Mouse (Mus musculus): ENCODE measurements around the gene Zfp287. TPM values are rescaled to one million over a fixed set of nuclear protein-coding genes. Genes with fewer than 3 reads are reported as not detected.

Zfp287 gene
- polyA plus RNA-seq, 1 experiment from 2014 or later = 7.9 TPM

DNA sequence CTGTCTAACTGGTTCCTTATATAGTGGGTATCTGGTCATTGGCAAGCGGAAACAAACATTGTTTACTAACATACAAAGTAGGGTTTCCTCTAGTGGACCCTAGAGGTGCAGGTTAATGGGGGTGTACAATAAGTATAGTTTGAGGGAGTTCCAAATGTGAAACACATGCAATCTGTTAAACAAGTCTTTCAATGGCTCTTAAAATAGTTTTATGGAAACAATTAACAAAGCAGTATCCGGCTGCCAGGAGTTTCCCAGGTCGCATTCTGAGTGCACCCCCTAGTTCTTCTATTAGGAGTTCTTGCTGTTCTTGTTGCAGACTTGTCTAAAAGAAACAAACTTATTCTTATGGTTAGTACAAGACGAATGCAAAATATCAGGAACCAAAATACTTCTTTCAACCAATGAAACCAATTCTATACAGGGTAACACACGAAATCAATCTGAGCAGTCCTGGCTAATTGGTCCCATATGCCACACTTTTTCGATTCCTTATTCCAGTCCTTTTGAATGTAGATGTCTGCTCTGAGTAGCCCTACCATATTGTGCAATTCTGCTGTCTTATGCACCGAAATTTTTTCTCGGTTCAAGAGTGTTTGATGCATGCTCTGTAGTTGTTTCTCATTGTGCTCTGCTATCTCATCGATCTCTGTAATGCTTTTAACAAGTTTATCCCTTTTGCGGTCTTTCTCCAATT is 10.7 kb upstream of the Zfp287 start:
- Histone ChIP-seq H3K4me1 (ENCODE audit: insufficient read depth) (no peaks in the 10 kb centered on the region), H3K4me3 (ENCODE audit: low read depth, low read length) (no peak overlapping the region), H3K36me3 (ENCODE audit: insufficient read depth) (no peaks in the 10 kb centered on the region), H3K9me3 (ENCODE audit: low read depth, low read length) (no peaks in the 10 kb centered on the region), H3K27ac (ENCODE audit: low read depth) (no peak overlapping the region), H3K27me3 (ENCODE audit: insufficient read depth, low read length) (peaks cover 18% of the 10 kb centered on the region), H3K4me2 (no peak overlapping the region), H3K9ac (no peak overlapping the region)
- DNase-seq (no peak), ATAC-seq (ENCODE audit: insufficient read depth) (no peak)
- 67% methylated on average over 10 of the region's 10 CpGs for WGBS
- no peak for TF ChIP-seq CTCF (IDR thresholded peaks at IDR 0.05; ENCODE audit: low read depth)

DNA sequence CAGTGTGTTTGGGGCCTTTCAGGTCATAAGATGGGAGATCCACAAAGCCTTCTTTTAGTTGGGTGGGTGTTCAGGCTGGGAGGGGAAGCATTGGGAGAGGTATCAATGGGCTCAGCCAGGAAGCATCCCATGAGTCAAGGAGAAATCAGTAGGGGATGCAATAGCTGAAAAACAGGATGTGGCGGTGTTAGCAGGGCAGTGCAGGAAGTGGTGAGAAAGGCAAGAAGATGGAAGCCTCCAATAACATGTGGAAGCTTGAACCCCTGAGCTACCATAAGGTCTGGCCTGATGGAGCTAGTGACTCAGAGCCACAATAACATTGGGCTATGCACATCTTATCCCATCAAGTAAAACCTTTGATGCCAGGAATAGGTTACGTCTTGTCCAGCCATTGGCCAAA is 9.5 kb upstream of the Zfp287 start:
- TF ChIP-seq CTCF (IDR thresholded peaks at IDR 0.05; ENCODE audit: low read depth) = no peak
- ATAC-seq (ENCODE audit: insufficient read depth) (no peak), DNase-seq (no peak)
- Histone ChIP-seq H3K9me3 (ENCODE audit: low read depth, low read length) (no peaks in the 10 kb centered on the region), H3K27me3 (ENCODE audit: insufficient read depth, low read length) (peaks cover 11% of the 10 kb centered on the region), H3K27ac (ENCODE audit: low read depth) (no peak overlapping the region), H3K36me3 (ENCODE audit: insufficient read depth) (no peaks in the 10 kb centered on the region), H3K4me3 (ENCODE audit: low read depth, low read length) (no peak overlapping the region), H3K4me2 (no peak overlapping the region), H3K4me1 (ENCODE audit: insufficient read depth) (no peaks in the 10 kb centered on the region), H3K9ac (no peak overlapping the region)
- 94% methylated on average over 2 of the region's 2 CpGs for WGBS

DNA sequence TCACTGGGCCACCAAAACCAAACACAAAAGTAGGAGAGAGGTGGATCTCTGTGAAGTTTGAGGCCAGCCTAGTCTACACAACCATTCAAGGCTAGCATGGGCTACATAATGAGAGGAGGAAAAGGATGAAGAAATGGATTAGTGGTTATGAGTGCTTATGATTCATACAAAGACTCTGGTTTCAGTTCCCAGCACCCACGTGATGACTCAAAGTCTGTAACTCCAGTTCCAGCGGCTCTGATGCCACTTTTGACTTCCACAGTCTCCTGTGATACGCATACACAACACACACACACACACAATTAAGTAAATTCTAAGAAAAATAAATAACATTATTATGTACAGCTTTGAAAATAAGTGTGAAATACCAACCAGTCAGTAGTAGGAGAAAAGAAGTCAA is 960 bp upstream of the Zfp287 start:
- Histone ChIP-seq H3K4me1 (ENCODE audit: insufficient read depth) (no peaks in the 10 kb centered on the region), H3K9me3 (ENCODE audit: low read depth, low read length) (no peaks in the 10 kb centered on the region), H3K9ac (no peak overlapping the region), H3K27me3 (ENCODE audit: insufficient read depth, low read length) (no peaks in the 10 kb centered on the region), H3K4me2 (no peak overlapping the region), H3K27ac (ENCODE audit: low read depth) (no peak overlapping the region), H3K4me3 (ENCODE audit: low read depth, low read length) (no peak overlapping the region), H3K36me3 (ENCODE audit: insufficient read depth) (no peaks in the 10 kb centered on the region)
- WGBS = 72% methylated on average over 3 of the region's 3 CpGs
- no peak for ATAC-seq (ENCODE audit: insufficient read depth)
- TF ChIP-seq CTCF (IDR thresholded peaks at IDR 0.05; ENCODE audit: low read depth) = no peak
- no peak for DNase-seq

DNA sequence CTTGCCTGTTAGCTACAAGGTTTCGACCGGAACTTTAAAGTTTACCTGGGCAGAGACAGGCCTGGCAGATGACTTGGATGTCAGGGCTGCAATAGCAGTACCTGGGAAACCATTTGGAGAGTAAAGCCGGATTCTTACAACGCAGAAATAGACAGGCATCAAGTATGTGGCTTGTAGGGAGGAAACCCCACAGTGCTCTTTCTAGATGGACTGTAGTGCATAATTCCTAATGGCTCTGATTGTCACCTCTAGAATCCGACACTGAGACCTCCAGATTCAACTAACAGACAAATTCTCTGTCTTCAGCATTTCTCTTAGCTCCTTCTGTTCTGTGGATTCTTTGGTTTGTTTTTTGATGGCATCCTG is 300 bp upstream of the Zfp287 start:
- H3K27ac ChIP-seq (ENCODE audit: low read depth) = no peak overlapping the region
- H3K9me3 ChIP-seq (ENCODE audit: low read depth, low read length) = no peaks in the 10 kb centered on the region
- H3K27me3 ChIP-seq (ENCODE audit: insufficient read depth, low read length) = no peaks in the 10 kb centered on the region
- DNase-seq = no peak
- no peak overlapping the region for H3K9ac ChIP-seq
- H3K4me1 ChIP-seq (ENCODE audit: insufficient read depth) = no peaks in the 10 kb centered on the region
- WGBS = 15% methylated on average over 5 of the region's 5 CpGs
- H3K4me2 ChIP-seq = peak overlapping the region; percentile 89
- H3K36me3 ChIP-seq (ENCODE audit: insufficient read depth) = peaks cover 6% of the 10 kb centered on the region; the same call in 1 of the 2 replicates
- ATAC-seq (ENCODE audit: insufficient read depth) = no peak
- no peak for TF ChIP-seq CTCF (IDR thresholded peaks at IDR 0.05; ENCODE audit: low read depth)
- H3K4me3 ChIP-seq (ENCODE audit: low read depth, low read length) = peak overlapping the region; percentile 74

DNA sequence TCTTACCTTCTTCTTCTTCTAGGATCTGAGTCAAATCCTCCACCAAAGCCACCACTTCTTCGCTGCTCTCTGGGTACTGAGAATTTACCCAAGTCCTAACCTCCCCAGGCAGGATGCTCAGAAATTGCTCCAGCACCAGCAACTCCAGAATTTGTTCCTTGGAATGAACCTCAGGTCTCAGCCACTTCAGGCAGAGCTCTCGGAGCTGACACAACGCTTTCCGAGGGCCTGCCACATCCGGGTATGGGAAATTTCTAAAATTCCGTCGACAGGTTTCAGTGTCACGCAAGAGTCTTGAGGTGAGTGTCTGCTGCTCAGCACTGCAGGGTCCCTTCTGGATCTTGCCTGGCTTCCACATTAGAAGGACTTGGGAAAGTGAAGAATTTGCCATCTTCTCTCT is 3.4 kb downstream of the Zfp287 start:
- Histone ChIP-seq H3K36me3 (ENCODE audit: insufficient read depth) (peaks cover 24% of the 10 kb centered on the region; the same call in 1 of the 2 replicates), H3K9ac (no peak overlapping the region)
- ATAC-seq (ENCODE audit: insufficient read depth) = no peak

DNA sequence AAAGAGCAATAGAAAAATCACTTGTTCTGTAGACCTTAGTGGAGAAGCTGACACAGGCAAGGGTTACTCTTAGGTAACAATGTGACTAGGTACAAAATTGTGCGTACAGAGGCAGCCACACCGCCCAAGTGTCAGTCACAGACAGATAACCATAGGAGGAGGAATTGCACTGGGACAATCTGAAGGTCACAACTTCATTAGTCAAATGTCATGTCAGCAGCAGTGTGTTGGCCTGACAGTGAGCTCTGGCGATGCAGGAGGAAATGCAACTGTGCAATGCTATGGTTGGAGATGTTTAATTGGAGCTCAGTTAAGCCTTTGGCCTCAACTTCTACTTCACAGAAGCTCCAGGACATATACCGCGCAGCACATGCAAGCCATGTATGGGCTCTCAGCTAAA is 21.0 kb downstream of the Zfp287 start:
- ATAC-seq (ENCODE audit: insufficient read depth) = no peak
- H3K27ac ChIP-seq (ENCODE audit: low read depth) = no peak overlapping the region
- peaks cover 16% of the 10 kb centered on the region; the same call in 1 of the 2 replicates for H3K36me3 ChIP-seq (ENCODE audit: insufficient read depth)
- WGBS = 71% methylated on average over 5 of the region's 5 CpGs
- no peaks in the 10 kb centered on the region for H3K4me1 ChIP-seq (ENCODE audit: insufficient read depth)
- H3K9ac ChIP-seq = no peak overlapping the region
- no peak overlapping the region for H3K4me2 ChIP-seq
- DNase-seq = no peak
- H3K4me3 ChIP-seq (ENCODE audit: low read depth, low read length) = no peak overlapping the region
- no peaks in the 10 kb centered on the region for H3K27me3 ChIP-seq (ENCODE audit: insufficient read depth, low read length)
- no peaks in the 10 kb centered on the region for H3K9me3 ChIP-seq (ENCODE audit: low read depth, low read length)
- TF ChIP-seq CTCF (IDR thresholded peaks at IDR 0.05; ENCODE audit: low read depth) = no peak

More for the DNA sequence above, 3.4 kb downstream of the Zfp287 start:
- Histone ChIP-seq H3K4me3 (ENCODE audit: low read depth, low read length) (no peak overlapping the region), H3K9me3 (ENCODE audit: low read depth, low read length) (no peaks in the 10 kb centered on the region), H3K27ac (ENCODE audit: low read depth) (no peak overlapping the region), H3K4me2 (no peak overlapping the region), H3K4me1 (ENCODE audit: insufficient read depth) (no peaks in the 10 kb centered on the region), H3K27me3 (ENCODE audit: insufficient read depth, low read length) (no peaks in the 10 kb centered on the region)
- no peak for TF ChIP-seq CTCF (IDR thresholded peaks at IDR 0.05; ENCODE audit: low read depth)
- 89% methylated on average over 8 of the region's 8 CpGs for WGBS
- DNase-seq = no peak

DNA sequence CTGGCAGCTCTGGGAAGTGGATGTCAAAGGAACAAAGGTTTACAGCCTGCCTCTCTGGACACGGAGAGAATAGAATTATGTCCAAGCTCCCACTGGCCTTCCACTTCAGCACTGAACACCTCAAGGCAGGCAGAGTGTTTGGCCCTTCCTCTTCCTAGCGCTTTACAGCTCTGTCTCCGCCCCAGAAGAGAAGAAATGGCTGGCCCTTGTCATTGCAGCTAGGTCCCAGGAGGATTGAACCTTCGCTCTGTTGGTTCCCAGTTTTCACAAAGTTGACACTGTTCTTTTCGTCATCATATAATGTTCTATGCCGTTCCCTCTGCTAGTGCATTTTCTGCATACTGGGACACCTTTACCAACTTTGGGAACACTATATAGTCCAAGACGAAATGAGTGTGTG is 23.5 kb downstream of the Zfp287 start:
- Histone ChIP-seq H3K27me3 (ENCODE audit: insufficient read depth, low read length) (no peaks in the 10 kb centered on the region), H3K4me3 (ENCODE audit: low read depth, low read length) (no peak overlapping the region), H3K4me1 (ENCODE audit: insufficient read depth) (no peaks in the 10 kb centered on the region), H3K9ac (no peak overlapping the region), H3K9me3 (ENCODE audit: low read depth, low read length) (no peaks in the 10 kb centered on the region), H3K36me3 (ENCODE audit: insufficient read depth) (peaks cover 7% of the 10 kb centered on the region; the same call in 1 of the 2 replicates), H3K4me2 (no peak overlapping the region), H3K27ac (ENCODE audit: low read depth) (no peak overlapping the region)
- DNase-seq (no peak), ATAC-seq (ENCODE audit: insufficient read depth) (no peak)
- TF ChIP-seq CTCF (IDR thresholded peaks at IDR 0.05; ENCODE audit: low read depth) = no peak
- WGBS = 76% methylated on average over 7 of the region's 7 CpGs

All from lung, embryonic 14.5 days (tissue).